Mouse (Mus musculus): ENCODE measurements around the gene Ets2. TPM values are rescaled to one million over a fixed set of nuclear protein-coding genes. Genes with fewer than 3 reads are reported as not detected.

Gene Ets2
- polyA plus RNA-seq (2014; fragmentation: Nextera tagmentation; extraction: Ambion mirVana), result 26.8 and 45.4 TPM in 2 replicates

GRCm38 (mm10) chr16:95701802-95702561 is at the start of gene Ets2:
TSS of gene Ets2 (plus strand) at chr16:95702075.
- peak within 1 kb of the TSS; percentile 92 for H3K27ac ChIP-seq (ENCODE audit: low read depth, low read length)
- H3K4me3 ChIP-seq (ENCODE audit: low read depth, low read length), result peak within 1 kb of the TSS; percentile 93
- WGBS (ENCODE audit: insufficient replicate concordance), result under 1% methylated on average over 64 of the region's 64 CpGs
- peaks cover 4% of the 10 kb centered on the region; the same call in 1 of the 2 replicates for H3K36me3 ChIP-seq (ENCODE audit: control insufficient read depth, insufficient read depth, low read length)
- peaks cover 15% of the 10 kb centered on the region for H3K4me1 ChIP-seq (ENCODE audit: control insufficient read depth, insufficient read depth, low read length)
- H3K27me3 ChIP-seq (ENCODE audit: control insufficient read depth, insufficient read depth, low read length), result no peaks in the 10 kb centered on the region
- peak; percentile 93 for ATAC-seq (replicated peaks; ENCODE audit: insufficient number of reproducible peaks, low FRiP score, low TSS enrichment)
- H3K9ac ChIP-seq (ENCODE audit: low read depth, low read length), result peak within 1 kb of the TSS; percentile 97
- peak within 1 kb of the TSS; percentile 90 for H3K4me2 ChIP-seq
- no peaks in the 10 kb centered on the region for H3K9me3 ChIP-seq (replicated peaks; ENCODE audit: control insufficient read depth, low read length)

GRCm38 (mm10) chr16:95654204-95654611 is 47.7 kb upstream of the Ets2 start:
- H3K4me2 ChIP-seq, result no peak overlapping the region
- H3K27ac ChIP-seq (ENCODE audit: low read depth, low read length), result no peak overlapping the region
- no peaks in the 10 kb centered on the region for H3K4me1 ChIP-seq (ENCODE audit: control insufficient read depth, insufficient read depth, low read length)
- H3K27me3 ChIP-seq (ENCODE audit: control insufficient read depth, insufficient read depth, low read length), result no peaks in the 10 kb centered on the region
- H3K36me3 ChIP-seq (ENCODE audit: control insufficient read depth, insufficient read depth, low read length), result no peaks in the 10 kb centered on the region
- no peak overlapping the region for H3K4me3 ChIP-seq (ENCODE audit: low read depth, low read length)
- H3K9ac ChIP-seq (ENCODE audit: low read depth, low read length), result no peak overlapping the region
- WGBS (ENCODE audit: insufficient replicate concordance), result 89% methylated on average over 15 of the region's 15 CpGs
- no peaks in the 10 kb centered on the region for H3K9me3 ChIP-seq (replicated peaks; ENCODE audit: control insufficient read depth, low read length)
- ATAC-seq (replicated peaks; ENCODE audit: insufficient number of reproducible peaks, low FRiP score, low TSS enrichment), result no peak

GRCm38 (mm10) chr16:95656535-95656934 is 45.3 kb upstream of the Ets2 start:
- no peak overlapping the region for H3K27ac ChIP-seq (ENCODE audit: low read depth, low read length)
- H3K9me3 ChIP-seq (replicated peaks; ENCODE audit: control insufficient read depth, low read length), result no peaks in the 10 kb centered on the region
- no peak overlapping the region for H3K9ac ChIP-seq (ENCODE audit: low read depth, low read length)
- ATAC-seq (replicated peaks; ENCODE audit: insufficient number of reproducible peaks, low FRiP score, low TSS enrichment), result no peak
- H3K36me3 ChIP-seq (ENCODE audit: control insufficient read depth, insufficient read depth, low read length), result no peaks in the 10 kb centered on the region
- H3K27me3 ChIP-seq (ENCODE audit: control insufficient read depth, insufficient read depth, low read length), result no peaks in the 10 kb centered on the region
- H3K4me1 ChIP-seq (ENCODE audit: control insufficient read depth, insufficient read depth, low read length), result no peaks in the 10 kb centered on the region
- WGBS (ENCODE audit: insufficient replicate concordance), result 94% methylated on average over 4 of the region's 4 CpGs
- H3K4me2 ChIP-seq, result no peak overlapping the region
- H3K4me3 ChIP-seq (ENCODE audit: low read depth, low read length), result no peak overlapping the region

- H3K27me3 ChIP-seq (ENCODE audit: control insufficient read depth, insufficient read depth, low read length), result no peaks in the 10 kb centered on the region
- no peak for ATAC-seq (replicated peaks; ENCODE audit: insufficient number of reproducible peaks, low FRiP score, low TSS enrichment)
- no peak overlapping the region for H3K4me2 ChIP-seq
- no peak overlapping the region for H3K4me3 ChIP-seq (ENCODE audit: low read depth, low read length)
- H3K9ac ChIP-seq (ENCODE audit: low read depth, low read length), result no peak overlapping the region
- H3K27ac ChIP-seq (ENCODE audit: low read depth, low read length), result no peak overlapping the region
- 85% methylated on average over 5 of the region's 5 CpGs for WGBS (ENCODE audit: insufficient replicate concordance)
- no peaks in the 10 kb centered on the region; the same call in 1 of the 2 replicates for H3K4me1 ChIP-seq (ENCODE audit: control insufficient read depth, insufficient read depth, low read length)
- no peaks in the 10 kb centered on the region for H3K36me3 ChIP-seq (ENCODE audit: control insufficient read depth, insufficient read depth, low read length)
- H3K9me3 ChIP-seq (replicated peaks; ENCODE audit: control insufficient read depth, low read length), result no peaks in the 10 kb centered on the region
Measured at GRCm38 (mm10) chr16:95657187-95657586, 44.7 kb upstream of the Ets2 start.

- ATAC-seq (replicated peaks; ENCODE audit: insufficient number of reproducible peaks, low FRiP score, low TSS enrichment), result no peak
- no peaks in the 10 kb centered on the region for H3K36me3 ChIP-seq (ENCODE audit: control insufficient read depth, insufficient read depth, low read length)
- no peaks in the 10 kb centered on the region; the same call in 1 of the 2 replicates for H3K4me1 ChIP-seq (ENCODE audit: control insufficient read depth, insufficient read depth, low read length)
- H3K9me3 ChIP-seq (replicated peaks; ENCODE audit: control insufficient read depth, low read length), result no peaks in the 10 kb centered on the region
- no peak overlapping the region for H3K4me2 ChIP-seq
- H3K27me3 ChIP-seq (ENCODE audit: control insufficient read depth, insufficient read depth, low read length), result no peaks in the 10 kb centered on the region
- 82% methylated on average over 5 of the region's 5 CpGs for WGBS (ENCODE audit: insufficient replicate concordance)
- H3K4me3 ChIP-seq (ENCODE audit: low read depth, low read length), result no peak overlapping the region
- no peak overlapping the region for H3K9ac ChIP-seq (ENCODE audit: low read depth, low read length)
- H3K27ac ChIP-seq (ENCODE audit: low read depth, low read length), result no peak overlapping the region
Measured at GRCm38 (mm10) chr16:95657756-95658155, 44.1 kb upstream of the Ets2 start.

- no peaks in the 10 kb centered on the region for H3K36me3 ChIP-seq (ENCODE audit: control insufficient read depth, insufficient read depth, low read length)
- H3K4me2 ChIP-seq, result no peak overlapping the region
- no peak for ATAC-seq (replicated peaks; ENCODE audit: insufficient number of reproducible peaks, low FRiP score, low TSS enrichment)
- H3K27ac ChIP-seq (ENCODE audit: low read depth, low read length), result no peak overlapping the region
- H3K27me3 ChIP-seq (ENCODE audit: control insufficient read depth, insufficient read depth, low read length), result no peaks in the 10 kb centered on the region
- no peaks in the 10 kb centered on the region for H3K9me3 ChIP-seq (replicated peaks; ENCODE audit: control insufficient read depth, low read length)
- H3K9ac ChIP-seq (ENCODE audit: low read depth, low read length), result no peak overlapping the region
- H3K4me3 ChIP-seq (ENCODE audit: low read depth, low read length), result no peak overlapping the region
- H3K4me1 ChIP-seq (ENCODE audit: control insufficient read depth, insufficient read depth, low read length), result no peaks in the 10 kb centered on the region; the same call in 1 of the 2 replicates
- WGBS (ENCODE audit: insufficient replicate concordance), result 64% methylated on average over 5 of the region's 5 CpGs
Measured at GRCm38 (mm10) chr16:95658836-95659430, 42.9 kb upstream of the Ets2 start.

GRCm38 (mm10) chr16:95659461-95659860 is 42.4 kb upstream of the Ets2 start:
- Histone ChIP-seq H3K27me3 (ENCODE audit: control insufficient read depth, insufficient read depth, low read length) (no peaks in the 10 kb centered on the region), H3K4me2 (no peak overlapping the region), H3K9me3 (replicated peaks; ENCODE audit: control insufficient read depth, low read length) (no peaks in the 10 kb centered on the region), H3K9ac (ENCODE audit: low read depth, low read length) (no peak overlapping the region), H3K4me3 (ENCODE audit: low read depth, low read length) (no peak overlapping the region), H3K27ac (ENCODE audit: low read depth, low read length) (no peak overlapping the region), H3K4me1 (ENCODE audit: control insufficient read depth, insufficient read depth, low read length) (no peaks in the 10 kb centered on the region; the same call in 1 of the 2 replicates), H3K36me3 (ENCODE audit: control insufficient read depth, insufficient read depth, low read length) (no peaks in the 10 kb centered on the region)
- WGBS (ENCODE audit: insufficient replicate concordance), result 79% methylated on average over 19 of the region's 19 CpGs
- ATAC-seq (replicated peaks; ENCODE audit: insufficient number of reproducible peaks, low FRiP score, low TSS enrichment), result no peak

- Histone ChIP-seq H3K27ac (ENCODE audit: low read depth, low read length) (no peak overlapping the region), H3K9ac (ENCODE audit: low read depth, low read length) (no peak overlapping the region), H3K9me3 (replicated peaks; ENCODE audit: control insufficient read depth, low read length) (no peaks in the 10 kb centered on the region), H3K36me3 (ENCODE audit: control insufficient read depth, insufficient read depth, low read length) (no peaks in the 10 kb centered on the region), H3K4me1 (ENCODE audit: control insufficient read depth, insufficient read depth, low read length) (peaks cover 2% of the 10 kb centered on the region; the same call in 1 of the 2 replicates), H3K4me2 (no peak overlapping the region), H3K27me3 (ENCODE audit: control insufficient read depth, insufficient read depth, low read length) (no peaks in the 10 kb centered on the region), H3K4me3 (ENCODE audit: low read depth, low read length) (no peak overlapping the region)
- 77% methylated on average over 5 of the region's 5 CpGs for WGBS (ENCODE audit: insufficient replicate concordance)
- no peak for ATAC-seq (replicated peaks; ENCODE audit: insufficient number of reproducible peaks, low FRiP score, low TSS enrichment)
Measured at GRCm38 (mm10) chr16:95660909-95661308, 41.0 kb upstream of the Ets2 start.
